Mouse (Mus musculus) urinary bladder, adult 18-20 months (tissue): ENCODE measurements around the gene Cd209e.
"Not testable (repeated sequence)": the region's sequence is repeated elsewhere in the genome, so short reads cannot be mapped to it uniquely, and the experiment has no call there.

Experiments
- DNase-seq, 2 experiments: peaks; one replicate each; pipeline ENCODE4 v3.0.0; 2022; ENCODE audit warnings: low spot score in 2 of 2, mixed read lengths in 2 of 2

Cd209e gene

DNA sequence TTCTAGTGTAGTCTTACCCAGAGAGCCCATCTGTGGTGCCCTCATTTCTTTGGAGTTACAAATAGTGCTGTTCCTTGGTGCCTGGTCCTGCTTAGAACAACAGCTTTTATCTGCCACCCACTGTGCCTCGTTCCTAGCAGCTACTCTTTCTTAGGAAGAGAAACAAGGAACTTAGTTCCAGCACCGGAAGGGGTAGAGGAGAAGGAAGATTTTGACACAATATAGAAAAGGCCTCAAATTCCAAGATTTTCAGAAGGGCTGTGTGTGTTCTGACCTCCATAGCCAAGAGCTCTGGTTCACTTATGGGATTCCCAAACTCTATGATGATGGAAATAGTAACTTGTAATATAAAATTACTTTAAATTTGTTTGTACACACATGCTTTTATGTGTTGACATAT, at the start of gene Cd209e:
Gene Cd209e (minus strand): TSS at position 101 of the 400 bp plus-strand sequence.
- no peak for DNase-seq

DNA sequence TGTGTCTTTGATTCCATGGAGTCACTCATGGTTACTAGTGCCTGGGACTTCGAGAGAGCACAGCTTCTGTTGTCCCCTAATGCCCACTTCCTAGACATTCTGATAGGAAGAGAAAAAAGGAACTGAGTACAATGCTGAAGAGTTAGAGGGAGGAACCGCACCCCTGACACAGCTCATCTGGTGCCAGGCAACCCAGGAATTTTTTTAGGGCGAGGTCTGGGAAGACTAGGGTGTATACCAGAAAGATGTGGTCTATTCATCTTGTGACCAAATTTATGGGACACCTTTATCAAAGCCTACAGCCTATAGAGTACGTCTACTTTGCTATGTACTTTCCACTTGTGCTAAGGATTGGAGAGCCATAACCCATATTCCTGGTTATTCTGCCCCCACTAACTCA, 24.3 kb upstream of the Cd209e start, which contains the start of gene Cd209d:
Gene Cd209d (minus strand): TSS at position 101 of the 400 bp plus-strand sequence.
- no peak for DNase-seq

DNA sequence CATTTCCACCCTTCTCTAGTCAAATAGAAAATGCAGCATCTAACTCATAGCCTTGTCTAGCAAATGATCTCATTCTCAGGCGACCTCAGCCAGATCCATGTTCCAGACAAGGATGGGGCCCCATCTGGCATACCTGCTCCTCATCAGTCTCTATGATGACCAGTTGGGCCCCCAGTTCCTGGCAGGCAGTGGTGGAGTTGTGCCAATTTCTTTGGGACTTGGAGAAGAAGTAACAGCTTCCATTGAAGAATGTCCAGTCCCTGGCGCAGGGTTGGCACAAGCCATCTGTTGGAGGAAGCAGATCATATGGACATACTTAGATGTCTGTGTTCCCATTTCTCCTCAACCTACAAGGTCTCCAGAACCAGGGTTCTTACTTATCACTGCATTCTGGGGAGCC, 22.0 kb upstream of the Cd209e start:
- no peak for DNase-seq

DNA sequence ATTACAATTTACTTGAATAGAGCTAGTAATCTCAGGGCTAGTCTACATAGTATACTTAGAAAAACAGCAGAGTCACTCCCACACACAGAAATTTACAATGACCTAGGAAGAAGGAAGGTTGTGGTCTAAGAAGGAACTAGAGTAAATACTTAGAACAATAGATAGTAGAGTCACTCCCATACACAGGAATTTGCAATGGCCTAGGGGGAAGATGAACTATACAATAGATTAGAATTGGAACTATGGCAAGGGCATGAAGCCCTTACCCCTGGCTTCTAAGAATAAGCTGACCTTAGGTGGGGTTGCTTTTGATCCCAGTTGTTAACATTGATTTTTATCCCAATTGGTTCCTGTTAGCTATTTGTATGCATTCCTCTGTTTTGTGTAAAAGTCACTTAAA, 8.6 kb upstream of the Cd209e start:
- DNase-seq: not testable (repeated sequence)

DNA sequence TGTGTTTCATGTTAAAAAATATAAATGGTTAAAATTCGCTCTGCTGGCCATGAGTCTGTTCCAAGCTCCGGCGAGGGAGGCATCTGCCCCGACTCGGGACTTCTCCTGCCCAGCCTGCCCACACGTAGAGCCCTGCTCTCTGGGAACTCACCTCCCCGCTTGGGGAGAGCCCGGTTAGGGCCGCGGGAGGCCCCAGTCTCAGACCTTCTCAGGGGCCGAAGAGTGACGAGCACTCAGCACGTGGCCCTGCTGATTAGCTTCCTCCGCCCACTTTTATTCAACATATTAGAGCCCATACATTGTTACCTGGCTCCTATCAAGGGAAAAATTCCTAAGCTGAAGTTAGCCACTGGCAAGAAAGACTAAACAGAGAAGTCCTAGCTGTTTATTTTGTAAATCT, 51.0 kb downstream of the Cd209e start:
- peak in 1 of 2 experiments; percentile 5 for DNase-seq
